Mouse (Mus musculus): Measurements from ENCODE around the gene Evc. TPM values are rescaled to one million over a fixed set of nuclear protein-coding genes. Genes with fewer than 3 reads are reported as not detected.

Evc gene
- polyA plus RNA-seq, 1 experiment from 2014 or later = 11.2 TPM

DNA sequence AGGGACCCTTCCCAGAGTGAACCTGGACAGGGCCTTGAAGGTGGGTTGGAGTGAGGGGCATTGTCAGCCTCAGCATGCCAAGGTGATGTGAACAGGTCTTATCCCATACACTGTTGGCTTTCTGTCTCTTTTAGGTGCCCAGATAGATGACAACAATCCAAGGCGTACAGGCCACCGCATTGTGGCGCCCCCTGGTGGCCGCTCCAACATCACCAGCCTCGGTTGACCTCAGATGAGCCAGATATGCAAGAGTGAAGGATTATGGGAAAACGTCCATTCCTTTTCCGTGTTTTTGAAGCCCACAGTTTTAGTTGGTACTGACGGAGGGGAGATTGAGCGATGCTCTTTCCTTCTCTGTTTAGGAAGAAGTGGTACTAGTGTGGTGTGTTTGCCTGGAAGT is 45.7 kb downstream of the Evc start:
- 67% methylated on average over 9 of the region's 9 CpGs for WGBS
- Histone ChIP-seq H3K9ac (no peak overlapping the region), H3K4me3 (replicated peaks) (no peak overlapping the region), H3K9me3 (no peaks in the 10 kb centered on the region), H3K27me3 (replicated peaks) (no peaks in the 10 kb centered on the region), H3K4me2 (replicated peaks) (no peak overlapping the region), H3K4me1 (replicated peaks) (no peaks in the 10 kb centered on the region), H3K27ac (no peak overlapping the region), H3K36me3 (no peaks in the 10 kb centered on the region)
- no peak for ATAC-seq

DNA sequence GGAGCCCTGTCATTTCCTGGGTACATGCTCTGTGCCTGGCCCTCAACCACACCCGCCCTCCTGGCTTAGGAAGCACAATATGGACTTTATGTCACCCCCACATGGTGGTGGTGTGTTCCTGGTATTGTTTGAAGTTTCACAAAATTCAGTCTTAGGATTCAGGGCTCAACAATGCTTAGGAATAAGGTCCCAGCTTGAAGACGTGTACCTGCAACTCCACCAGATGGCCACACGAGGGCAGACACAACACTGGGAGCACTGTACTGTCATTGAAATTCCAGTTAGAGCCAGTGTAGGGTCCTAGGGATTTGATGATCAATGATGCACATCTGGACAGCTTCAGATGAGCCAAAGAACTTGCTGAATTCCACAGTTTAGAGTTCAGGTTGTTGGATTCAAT is 47.5 kb downstream of the Evc start:
- no peak overlapping the region for H3K4me3 ChIP-seq (replicated peaks)
- H3K4me1 ChIP-seq (replicated peaks) = no peaks in the 10 kb centered on the region
- no peaks in the 10 kb centered on the region for H3K36me3 ChIP-seq
- no peak overlapping the region for H3K9ac ChIP-seq
- no peaks in the 10 kb centered on the region for H3K27me3 ChIP-seq (replicated peaks)
- ATAC-seq = no peak
- no peak overlapping the region for H3K4me2 ChIP-seq (replicated peaks)
- no peak overlapping the region for H3K27ac ChIP-seq
- H3K9me3 ChIP-seq = no peaks in the 10 kb centered on the region
- 18% methylated on average over 3 of the region's 3 CpGs for WGBS

DNA sequence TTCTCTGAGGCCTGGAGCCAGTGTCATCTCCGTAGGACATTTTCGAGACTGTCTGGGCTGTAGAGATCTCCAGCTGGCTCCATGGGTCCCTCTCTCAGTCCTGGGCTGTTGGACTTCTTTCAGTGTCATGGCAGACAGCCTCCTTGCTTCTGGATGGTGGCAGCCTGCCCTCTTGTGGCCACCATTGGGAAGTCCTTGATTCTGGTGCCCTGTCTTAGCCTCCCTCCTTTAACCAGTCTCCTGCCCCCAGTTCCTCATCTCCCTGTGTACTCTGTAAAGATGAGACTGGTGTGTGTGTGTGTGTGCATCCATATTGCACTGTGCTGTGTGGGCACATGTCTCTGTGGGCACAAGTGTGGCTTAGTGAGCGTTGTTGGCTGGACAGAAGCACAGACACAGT is 48.3 kb downstream of the Evc start:
- WGBS = 61% methylated on average over 3 of the region's 3 CpGs
- no peak overlapping the region for H3K4me3 ChIP-seq (replicated peaks)
- H3K4me1 ChIP-seq (replicated peaks) = no peaks in the 10 kb centered on the region
- H3K9ac ChIP-seq = no peak overlapping the region
- no peaks in the 10 kb centered on the region for H3K9me3 ChIP-seq
- H3K36me3 ChIP-seq = no peaks in the 10 kb centered on the region
- H3K27me3 ChIP-seq (replicated peaks) = no peaks in the 10 kb centered on the region
- no peak overlapping the region for H3K27ac ChIP-seq
- ATAC-seq = peak; percentile 20; the same call in 1 of the 2 replicates
- no peak overlapping the region for H3K4me2 ChIP-seq (replicated peaks)

DNA sequence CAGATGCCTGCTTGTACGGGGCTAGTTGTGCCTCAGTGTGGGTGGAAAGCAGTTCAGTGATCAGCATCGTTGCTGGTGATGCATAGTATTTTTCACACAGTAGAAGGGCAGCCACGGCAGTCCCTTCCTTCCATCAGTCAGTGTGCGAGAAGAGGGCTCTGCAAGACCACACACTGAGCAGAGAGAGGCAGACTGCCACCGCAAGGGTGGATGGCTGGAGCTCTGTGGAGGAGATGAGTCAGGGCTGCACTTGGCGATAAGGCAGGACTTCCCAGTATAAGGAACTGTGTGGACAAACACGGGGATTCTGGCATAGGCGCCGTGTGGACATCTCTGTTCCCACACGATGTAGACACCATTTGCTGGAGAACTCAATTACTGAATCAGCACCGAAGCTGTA is 55.7 kb downstream of the Evc start:
- no peak overlapping the region for H3K4me3 ChIP-seq (replicated peaks)
- no peaks in the 10 kb centered on the region; the same call in 1 of the 2 replicates for H3K36me3 ChIP-seq
- no peak for ATAC-seq
- H3K4me1 ChIP-seq (replicated peaks) = no peaks in the 10 kb centered on the region
- H3K9me3 ChIP-seq = no peaks in the 10 kb centered on the region
- H3K27ac ChIP-seq = no peak overlapping the region
- H3K9ac ChIP-seq = no peak overlapping the region
- 87% methylated on average over 11 of the region's 11 CpGs for WGBS
- no peak overlapping the region for H3K4me2 ChIP-seq (replicated peaks)
- no peaks in the 10 kb centered on the region for H3K27me3 ChIP-seq (replicated peaks)

DNA sequence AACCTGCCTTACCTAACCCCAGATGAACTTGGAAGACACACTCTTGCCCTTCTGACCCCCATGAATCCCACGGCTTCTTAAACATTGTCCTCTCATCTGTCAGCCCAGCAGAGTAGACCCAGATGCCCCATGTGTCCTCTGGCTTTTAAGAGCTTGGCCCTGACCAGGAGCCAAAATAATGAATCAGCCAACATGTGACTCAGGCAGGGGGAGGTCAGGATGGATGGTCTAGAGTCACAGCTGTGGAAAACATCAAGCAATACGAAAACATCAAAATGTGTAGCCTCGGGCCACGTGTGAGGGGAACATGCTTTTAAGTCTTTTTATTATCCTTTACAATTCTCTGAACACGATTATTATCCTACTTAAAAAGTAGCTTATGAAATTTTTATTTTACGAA is 72.9 kb downstream of the Evc start:
- WGBS = 52% methylated on average over 6 of the region's 6 CpGs
- H3K27me3 ChIP-seq (replicated peaks) = no peaks in the 10 kb centered on the region
- H3K4me2 ChIP-seq (replicated peaks) = no peak overlapping the region
- no peak overlapping the region for H3K27ac ChIP-seq
- ATAC-seq = no peak
- H3K4me3 ChIP-seq (replicated peaks) = no peak overlapping the region
- no peaks in the 10 kb centered on the region for H3K9me3 ChIP-seq
- no peaks in the 10 kb centered on the region for H3K4me1 ChIP-seq (replicated peaks)
- no peak overlapping the region for H3K9ac ChIP-seq
- no peaks in the 10 kb centered on the region for H3K36me3 ChIP-seq

DNA sequence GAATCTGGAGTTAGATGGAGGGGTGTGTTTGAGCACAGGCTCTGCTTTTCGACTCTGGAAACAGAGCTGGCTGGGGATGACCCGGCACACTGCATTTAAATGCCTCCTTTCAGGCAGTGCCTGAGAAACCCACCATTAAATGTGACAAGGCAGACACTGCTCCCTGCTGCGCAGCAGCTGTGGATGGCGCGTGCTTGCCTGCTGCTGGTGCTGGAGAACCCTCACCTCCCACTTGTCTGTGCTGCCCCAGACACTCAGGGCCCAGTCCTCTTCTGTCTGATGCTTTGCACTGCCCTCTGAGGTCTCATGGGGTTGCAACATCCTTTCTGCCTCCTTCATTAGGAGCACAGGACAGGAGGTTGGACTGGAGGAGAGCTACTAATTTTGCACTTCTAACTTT is 75.0 kb downstream of the Evc start:
- no peak overlapping the region for H3K9ac ChIP-seq
- no peak for ATAC-seq
- no peak overlapping the region for H3K4me3 ChIP-seq (replicated peaks)
- no peak overlapping the region for H3K27ac ChIP-seq
- no peak overlapping the region for H3K4me2 ChIP-seq (replicated peaks)
- no peaks in the 10 kb centered on the region for H3K27me3 ChIP-seq (replicated peaks)
- WGBS = 57% methylated on average over 5 of the region's 5 CpGs
- no peaks in the 10 kb centered on the region for H3K4me1 ChIP-seq (replicated peaks)
- H3K36me3 ChIP-seq = no peaks in the 10 kb centered on the region
- H3K9me3 ChIP-seq = no peaks in the 10 kb centered on the region

DNA sequence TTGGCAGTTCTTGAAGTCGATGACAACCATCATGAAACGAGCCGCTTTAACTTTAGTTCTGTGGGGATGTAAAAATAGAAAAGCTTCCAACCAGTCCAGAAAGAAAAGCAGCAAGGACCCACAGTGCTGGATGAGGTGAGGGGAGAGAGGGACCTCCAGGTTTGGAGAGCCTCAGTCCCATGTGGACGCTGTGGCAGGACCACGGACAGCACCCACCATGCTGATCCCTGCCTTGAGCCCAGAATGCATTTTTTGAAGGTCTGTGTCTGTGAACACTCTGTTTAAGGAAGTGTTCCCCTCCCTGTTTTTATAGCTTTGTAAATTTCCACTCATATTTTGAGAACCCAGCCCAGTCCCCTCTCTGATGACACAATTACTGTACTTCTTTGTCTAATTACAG is 79.5 kb downstream of the Evc start:
- H3K9ac ChIP-seq = no peak overlapping the region
- ATAC-seq = no peak
- H3K4me3 ChIP-seq (replicated peaks) = no peak overlapping the region
- 39% methylated on average over 5 of the region's 5 CpGs for WGBS
- H3K36me3 ChIP-seq = no peaks in the 10 kb centered on the region
- H3K4me2 ChIP-seq (replicated peaks) = no peak overlapping the region
- no peaks in the 10 kb centered on the region for H3K4me1 ChIP-seq (replicated peaks)
- H3K27ac ChIP-seq = no peak overlapping the region
- H3K27me3 ChIP-seq (replicated peaks) = no peaks in the 10 kb centered on the region
- no peaks in the 10 kb centered on the region for H3K9me3 ChIP-seq

DNA sequence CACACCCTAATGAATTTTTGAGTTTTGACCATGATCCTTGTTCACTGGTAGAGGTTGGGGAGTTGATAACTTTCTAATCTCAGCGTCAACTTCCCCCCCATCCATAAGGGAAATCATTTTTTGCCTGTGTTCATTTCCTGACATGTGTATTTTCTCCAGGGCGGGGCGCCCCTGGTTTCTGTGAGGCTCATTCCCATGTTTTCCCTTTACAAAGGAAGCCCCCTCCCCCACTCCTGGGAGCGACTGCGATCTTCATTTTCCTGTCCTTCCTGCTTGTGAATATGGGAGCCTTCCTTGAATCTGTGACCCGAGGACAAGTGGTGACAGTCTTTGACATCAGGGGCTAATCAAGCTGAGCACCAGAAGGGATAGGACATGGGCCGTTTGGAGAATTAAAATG is 79.9 kb downstream of the Evc start:
- H3K9ac ChIP-seq = no peak overlapping the region
- H3K9me3 ChIP-seq = no peaks in the 10 kb centered on the region
- no peak overlapping the region for H3K4me3 ChIP-seq (replicated peaks)
- 66% methylated on average over 7 of the region's 7 CpGs for WGBS
- no peaks in the 10 kb centered on the region for H3K36me3 ChIP-seq
- no peak for ATAC-seq
- no peaks in the 10 kb centered on the region for H3K4me1 ChIP-seq (replicated peaks)
- no peaks in the 10 kb centered on the region for H3K27me3 ChIP-seq (replicated peaks)
- no peak overlapping the region for H3K4me2 ChIP-seq (replicated peaks)
- H3K27ac ChIP-seq = no peak overlapping the region

DNA sequence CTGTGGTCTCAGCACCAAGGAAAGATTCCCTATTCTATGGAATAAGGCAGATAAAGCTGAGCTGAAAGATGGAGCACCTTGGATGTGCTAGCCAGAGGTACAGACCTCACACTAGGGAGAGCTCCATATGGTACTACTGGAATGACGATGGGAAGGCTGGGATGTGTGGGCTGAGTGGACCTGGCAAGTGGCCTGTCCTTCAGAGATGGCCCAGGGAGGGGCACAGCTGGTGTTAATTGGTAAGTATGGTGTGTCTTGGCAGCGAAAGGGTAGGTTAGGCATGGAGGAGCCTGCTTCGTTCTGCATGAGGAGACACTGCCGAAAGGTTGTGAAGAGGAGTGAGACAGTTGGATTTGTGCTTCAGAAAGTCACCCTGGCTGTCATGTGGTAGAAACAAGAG is 82.2 kb downstream of the Evc start:
- WGBS = 84% methylated on average over 4 of the region's 4 CpGs
- no peaks in the 10 kb centered on the region for H3K9me3 ChIP-seq
- no peak for ATAC-seq
- no peak overlapping the region for H3K4me2 ChIP-seq (replicated peaks)
- H3K27me3 ChIP-seq (replicated peaks) = no peaks in the 10 kb centered on the region
- H3K36me3 ChIP-seq = no peaks in the 10 kb centered on the region
- no peak overlapping the region for H3K27ac ChIP-seq
- H3K4me3 ChIP-seq (replicated peaks) = no peak overlapping the region
- H3K4me1 ChIP-seq (replicated peaks) = no peaks in the 10 kb centered on the region
- no peak overlapping the region for H3K9ac ChIP-seq

DNA sequence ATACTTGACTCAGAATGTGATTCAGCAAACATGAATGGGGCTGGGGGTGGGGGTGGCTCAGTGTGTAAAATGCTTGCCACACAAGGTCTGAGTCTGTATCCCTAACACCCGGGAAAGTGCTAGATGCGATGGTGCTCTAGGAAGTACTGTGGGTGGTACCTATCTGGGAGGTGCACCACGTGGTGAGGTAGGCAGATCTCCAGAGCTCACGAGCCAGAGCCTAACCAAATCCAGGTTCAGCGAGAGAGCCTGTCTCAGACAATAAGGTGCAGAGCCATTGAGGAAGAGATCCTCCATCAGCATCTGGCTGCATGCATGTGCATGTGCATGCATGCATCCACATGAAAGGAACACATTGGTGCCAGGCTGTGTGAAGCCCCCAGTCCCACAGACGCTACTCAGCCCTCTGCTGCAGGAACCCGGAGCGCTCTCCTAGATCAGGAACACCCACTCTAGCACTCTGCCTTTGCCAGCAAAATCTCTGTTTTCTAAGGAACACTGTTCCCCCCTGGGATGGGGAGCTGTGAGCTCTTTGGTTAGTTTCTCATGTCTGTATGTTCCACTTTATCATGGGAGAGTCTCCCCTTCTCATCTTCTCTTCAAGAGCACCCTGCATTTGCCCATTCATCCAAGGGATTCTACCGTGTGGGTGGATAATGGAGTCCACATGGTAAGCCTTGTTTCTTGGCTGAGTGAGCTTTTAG is 84.4 kb downstream of the Evc start:
- ATAC-seq = no peak
- 70% methylated on average over 9 of the region's 9 CpGs for WGBS
- no peaks in the 10 kb centered on the region for H3K36me3 ChIP-seq
- peaks cover 7% of the 10 kb centered on the region for H3K27me3 ChIP-seq (replicated peaks)
- no peaks in the 10 kb centered on the region for H3K9me3 ChIP-seq
- no peak overlapping the region for H3K9ac ChIP-seq
- no peak overlapping the region for H3K27ac ChIP-seq
- H3K4me3 ChIP-seq (replicated peaks) = no peak overlapping the region
- no peaks in the 10 kb centered on the region for H3K4me1 ChIP-seq (replicated peaks)
- H3K4me2 ChIP-seq (replicated peaks) = no peak overlapping the region

DNA sequence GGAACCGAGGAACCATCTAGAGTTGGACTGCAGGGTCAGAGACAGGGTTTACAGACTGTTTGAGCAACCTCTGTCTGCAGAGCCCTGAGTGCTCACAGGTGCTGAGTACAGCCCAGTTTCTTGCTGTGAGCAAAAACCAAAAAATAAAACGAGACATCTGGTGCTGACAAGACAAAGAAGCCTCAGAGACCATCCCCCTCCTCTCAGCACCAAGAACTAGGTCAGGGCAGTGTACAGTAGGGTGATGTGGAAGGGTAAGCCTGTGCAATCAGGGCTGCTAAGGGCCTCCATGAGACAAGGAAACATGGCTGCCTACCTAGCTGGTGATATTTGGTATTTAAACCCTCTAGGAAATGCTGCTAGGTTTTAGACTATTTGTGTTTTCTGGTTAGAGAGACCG is 85.1 kb downstream of the Evc start:
- Histone ChIP-seq H3K9ac (no peak overlapping the region), H3K4me1 (replicated peaks) (no peaks in the 10 kb centered on the region), H3K27me3 (replicated peaks) (peaks cover 11% of the 10 kb centered on the region), H3K4me2 (replicated peaks) (no peak overlapping the region), H3K27ac (no peak overlapping the region), H3K4me3 (replicated peaks) (no peak overlapping the region), H3K9me3 (no peaks in the 10 kb centered on the region), H3K36me3 (no peaks in the 10 kb centered on the region)
- WGBS = 59% methylated on average over 3 of the region's 3 CpGs
- no peak for ATAC-seq

DNA sequence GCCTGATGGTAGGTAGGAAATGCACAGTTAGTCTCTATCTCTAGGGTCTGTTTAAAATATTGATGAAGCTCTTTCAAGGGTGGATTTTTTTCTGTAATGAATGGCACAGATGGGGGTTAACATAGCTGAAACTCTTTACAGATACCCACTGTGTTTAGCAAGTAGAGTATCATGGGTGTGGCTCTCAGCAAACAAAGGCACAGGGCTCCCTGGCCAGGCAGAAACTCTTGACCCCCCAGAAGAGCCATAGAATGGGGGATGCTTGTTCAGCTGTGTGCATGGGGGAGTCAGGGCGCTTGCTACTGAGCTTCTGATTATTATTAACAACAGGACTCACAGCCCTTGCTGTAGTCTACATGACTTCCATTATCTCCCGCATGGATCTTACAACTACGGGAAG is 87.8 kb downstream of the Evc start:
- Histone ChIP-seq H3K4me1 (replicated peaks) (peaks cover 4% of the 10 kb centered on the region; the same call in 1 of the 2 replicates), H3K36me3 (no peaks in the 10 kb centered on the region)
- ATAC-seq = no peak

DNA sequence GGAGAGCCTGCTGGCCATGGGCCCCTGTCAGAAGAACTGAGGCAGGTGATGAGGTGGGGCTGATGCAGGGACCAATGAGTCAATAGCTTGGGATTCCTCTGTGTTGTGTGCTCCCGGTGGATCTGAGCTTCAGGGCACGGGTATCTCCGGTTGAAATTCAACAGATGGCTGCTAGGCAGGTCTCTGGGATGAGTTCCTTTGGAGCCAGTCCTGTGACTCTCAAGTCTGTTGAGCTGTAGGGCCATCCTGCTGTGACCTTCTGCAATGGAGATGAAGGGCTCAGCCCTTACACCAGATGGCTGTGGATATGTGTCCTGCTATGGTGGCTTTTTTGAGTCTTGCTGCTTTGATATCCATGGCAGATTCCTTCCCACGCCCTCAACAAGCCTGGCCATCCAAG is 89.2 kb downstream of the Evc start:
- H3K4me1 ChIP-seq (replicated peaks) = peaks cover 5% of the 10 kb centered on the region
- H3K9ac ChIP-seq = no peak overlapping the region
- H3K27ac ChIP-seq = no peak overlapping the region
- no peak for ATAC-seq
- H3K4me3 ChIP-seq (replicated peaks) = no peak overlapping the region
- no peaks in the 10 kb centered on the region for H3K9me3 ChIP-seq
- no peaks in the 10 kb centered on the region for H3K36me3 ChIP-seq
- 43% methylated on average over 4 of the region's 4 CpGs for WGBS
- H3K27me3 ChIP-seq (replicated peaks) = peaks cover 52% of the 10 kb centered on the region
- no peak overlapping the region; the same call in 1 of the 2 replicates for H3K4me2 ChIP-seq (replicated peaks)

More for the DNA sequence above, 87.8 kb downstream of the Evc start:
- no peak overlapping the region for H3K9ac ChIP-seq
- H3K4me3 ChIP-seq (replicated peaks) = no peak overlapping the region
- 80% methylated on average over 3 of the region's 3 CpGs for WGBS
- H3K27ac ChIP-seq = no peak overlapping the region
- H3K9me3 ChIP-seq = no peaks in the 10 kb centered on the region
- H3K4me2 ChIP-seq (replicated peaks) = no peak overlapping the region; the same call in 1 of the 2 replicates
- peaks cover 38% of the 10 kb centered on the region for H3K27me3 ChIP-seq (replicated peaks)
